Mouse (Mus musculus): ENCODE measurements around the gene Hrk.

Gene Hrk

DNA sequence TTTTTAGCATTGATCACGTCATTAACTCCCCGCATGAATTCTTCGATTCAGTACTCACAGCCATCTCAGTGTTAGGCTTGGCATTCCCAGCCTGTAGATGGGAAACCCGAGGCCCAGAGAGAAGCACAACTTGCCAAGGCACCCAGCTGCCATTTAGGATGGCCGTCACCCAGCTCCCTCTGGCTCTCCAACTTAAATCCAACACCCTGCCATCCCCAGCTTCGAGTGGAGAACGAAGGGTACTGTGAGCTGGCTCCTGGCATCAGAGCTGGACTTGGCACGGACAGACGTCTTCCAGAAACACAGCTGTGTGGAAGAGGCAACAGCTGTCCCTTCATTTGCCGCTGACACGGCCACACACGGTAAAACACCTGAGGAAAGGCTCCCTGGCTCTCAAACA is at the start of gene Hrk:
TSS of gene Hrk (plus strand) at position 68 of the 400 bp plus-strand sequence.
- DNase-seq (ENCODE audit: low spot score in 2 of 2), result peak; percentile 70 to 78

DNA sequence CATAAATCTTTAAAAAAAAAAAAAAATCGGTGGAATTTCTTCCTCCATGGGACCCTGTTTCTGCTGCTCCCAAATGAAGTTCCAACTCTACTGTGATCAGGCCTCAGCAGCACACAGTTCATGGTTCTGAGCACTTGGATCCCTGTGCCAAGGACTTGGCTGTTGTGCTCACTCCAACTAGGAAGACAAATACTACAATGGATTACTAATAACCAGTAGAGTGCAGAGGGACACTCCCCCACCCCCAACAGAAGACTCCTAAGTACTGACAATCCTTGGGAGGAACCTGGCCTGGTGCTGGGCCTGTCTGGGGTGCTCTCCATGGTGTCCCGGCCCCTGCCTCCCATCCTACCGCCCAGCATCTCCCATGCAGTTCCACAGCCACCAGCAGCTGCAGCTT is 46.1 kb upstream of the Hrk start:
- no peak for DNase-seq (ENCODE audit: low spot score in 2 of 2)

DNA sequence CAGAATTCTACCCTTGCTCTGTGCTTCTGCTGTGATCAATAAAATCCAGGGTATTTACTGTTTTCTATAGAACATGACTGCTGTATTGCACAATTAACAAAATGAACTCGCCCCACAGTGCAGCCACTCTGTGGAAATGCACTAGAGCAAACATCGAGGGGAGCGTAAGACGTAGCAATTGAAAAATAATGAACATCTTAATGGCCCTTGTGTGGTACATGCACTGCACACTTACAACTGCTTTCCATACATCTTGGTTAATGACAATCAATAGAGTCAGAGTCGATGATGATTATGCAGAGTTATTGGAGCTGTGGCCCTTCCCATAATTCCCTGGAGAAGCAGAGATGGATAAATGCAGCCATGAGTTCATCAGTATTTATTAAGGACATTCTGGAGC is 45.5 kb upstream of the Hrk start:
- DNase-seq (ENCODE audit: low spot score in 2 of 2), result no peak

DNA sequence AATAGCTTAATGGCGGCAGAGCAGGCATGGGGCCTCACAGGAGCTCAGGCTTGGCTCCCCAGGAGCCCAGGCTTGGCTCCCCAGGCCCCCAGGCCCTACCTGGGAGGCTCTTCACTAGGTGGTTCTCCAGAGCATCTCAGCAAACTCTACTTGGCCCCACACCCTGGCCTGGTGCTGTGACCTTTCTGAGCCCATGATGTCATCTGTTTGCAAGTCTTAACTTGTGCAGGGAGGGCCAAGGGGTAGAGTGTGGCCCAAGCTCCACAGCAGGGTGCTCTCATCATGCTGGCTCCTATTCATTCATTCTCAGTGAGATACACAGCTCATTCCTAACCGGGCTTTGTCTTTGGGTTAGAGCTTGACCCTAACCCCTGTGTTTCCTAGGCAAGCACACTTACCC is 43.8 kb upstream of the Hrk start:
- no peak for DNase-seq (ENCODE audit: low spot score in 2 of 2)

DNA sequence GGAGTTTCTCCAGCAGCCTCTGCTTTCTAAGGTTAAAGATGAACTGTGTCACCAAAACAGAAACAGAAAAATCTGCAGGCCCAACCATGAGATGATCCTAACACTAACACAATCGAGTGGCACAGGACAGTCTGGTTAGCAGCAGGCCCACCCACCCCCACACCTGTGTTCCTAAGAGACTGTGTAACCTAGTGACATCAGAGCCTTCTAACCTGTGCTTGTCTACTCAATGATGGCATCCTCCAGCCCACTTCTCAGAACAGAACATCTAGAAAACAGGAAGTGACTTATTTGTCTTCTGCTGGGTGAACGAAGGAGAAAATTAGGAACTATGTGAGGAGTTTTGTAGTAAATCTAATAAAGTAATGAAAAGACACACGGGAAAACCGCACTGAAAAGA is 42.5 kb upstream of the Hrk start:
- no peak for DNase-seq (ENCODE audit: low spot score in 2 of 2)

DNA sequence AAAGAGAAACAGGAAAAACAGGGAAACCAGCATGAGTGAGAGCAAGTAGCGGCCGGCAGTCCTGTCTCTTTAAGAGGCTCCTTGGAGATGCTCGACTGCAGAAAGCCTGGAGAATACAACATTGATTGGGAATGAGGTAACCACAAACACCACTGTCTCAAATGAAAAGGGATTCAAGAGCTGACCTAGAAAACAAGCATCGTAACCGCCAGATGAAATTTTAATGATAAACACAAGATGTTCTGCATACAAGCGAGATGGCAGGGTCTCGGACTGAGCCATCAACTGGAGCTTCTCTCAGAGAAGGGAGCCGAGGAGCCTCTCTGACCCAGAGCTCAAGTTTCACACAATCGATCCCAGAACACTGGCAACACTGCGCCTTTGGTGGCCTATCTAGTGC is 41.4 kb upstream of the Hrk start:
- no peak for DNase-seq (ENCODE audit: low spot score in 2 of 2)

DNA sequence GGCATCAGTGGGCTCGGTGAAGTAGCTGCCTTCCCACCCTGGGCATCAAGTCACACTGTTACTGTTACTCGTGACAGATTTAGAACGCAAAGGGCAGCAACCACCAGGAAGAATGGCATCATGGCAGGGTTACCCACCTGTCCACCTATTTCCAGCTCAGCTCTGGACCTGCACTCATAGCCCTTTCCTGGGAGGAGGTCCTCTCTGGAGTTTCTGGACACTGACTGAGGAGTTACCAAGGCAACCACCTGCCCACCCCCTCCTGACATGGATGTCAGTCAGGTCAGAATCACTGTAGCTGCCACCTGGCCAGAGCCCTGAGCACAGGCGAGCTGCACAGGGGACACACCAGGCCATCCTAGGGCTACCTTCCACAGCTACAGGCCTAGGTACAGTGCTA is 37.8 kb upstream of the Hrk start:
- no peak for DNase-seq (ENCODE audit: low spot score in 2 of 2)

DNA sequence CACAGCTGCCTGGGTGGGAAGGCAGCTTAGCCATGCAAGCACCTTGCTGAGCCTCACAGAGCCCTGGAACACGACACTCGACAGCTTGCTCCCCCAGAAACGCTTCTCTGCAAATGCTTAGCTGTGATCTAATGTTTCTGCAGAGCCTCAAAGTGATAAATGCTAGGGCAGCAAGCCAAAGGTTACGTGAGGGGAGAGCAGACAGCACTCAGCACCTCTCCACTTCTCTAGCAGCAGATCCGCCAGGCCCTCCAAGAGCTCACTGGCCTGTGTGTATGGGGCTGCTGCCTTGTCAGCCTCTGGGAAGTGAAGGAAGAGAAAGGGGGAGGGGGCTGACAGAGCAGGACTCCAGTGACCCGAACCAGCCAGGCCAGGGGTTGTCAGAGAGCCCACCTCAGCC is 36.2 kb upstream of the Hrk start:
- no peak for DNase-seq (ENCODE audit: low spot score in 2 of 2)

DNA sequence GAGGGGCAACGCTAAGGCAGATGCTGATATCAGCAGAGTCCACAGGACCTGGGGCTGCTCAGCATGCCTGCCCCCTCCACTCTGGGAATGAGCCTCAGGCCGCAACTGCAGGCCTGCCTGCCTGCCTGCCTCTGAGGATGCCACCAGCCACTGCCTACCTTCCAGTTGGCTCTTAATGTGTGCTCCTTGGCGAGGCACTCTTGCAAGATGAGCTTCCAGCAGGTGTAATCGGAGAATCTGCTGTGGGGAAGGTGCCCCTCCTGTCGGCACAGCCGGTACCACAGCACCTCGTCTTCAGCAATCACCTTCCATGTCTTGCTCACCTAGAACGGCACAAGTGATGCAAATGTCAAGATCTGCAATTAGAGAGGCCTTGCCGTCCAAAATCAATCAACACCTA is 35.8 kb upstream of the Hrk start:
- no peak for DNase-seq (ENCODE audit: low spot score in 2 of 2)

DNA sequence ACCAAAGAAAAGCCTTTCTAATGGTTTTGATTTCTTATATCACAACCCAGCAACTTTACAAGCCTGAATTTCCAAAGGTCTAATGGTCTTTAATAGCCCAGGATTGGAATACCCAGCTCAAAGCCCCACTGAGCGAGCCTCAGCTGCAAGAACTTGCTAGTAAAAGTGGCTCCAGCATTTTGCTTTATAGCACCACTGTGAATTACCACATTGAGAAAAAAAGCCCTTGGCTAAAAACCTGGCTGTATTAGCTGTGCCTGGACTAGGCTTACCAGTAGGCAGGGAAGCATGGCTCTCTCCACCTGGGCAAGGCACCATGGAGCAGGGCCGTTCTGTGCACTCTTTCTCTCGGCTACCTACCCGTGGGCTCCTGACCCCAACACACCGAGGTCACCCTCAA is 28.1 kb upstream of the Hrk start:
- DNase-seq (ENCODE audit: low spot score in 2 of 2), result no peak

DNA sequence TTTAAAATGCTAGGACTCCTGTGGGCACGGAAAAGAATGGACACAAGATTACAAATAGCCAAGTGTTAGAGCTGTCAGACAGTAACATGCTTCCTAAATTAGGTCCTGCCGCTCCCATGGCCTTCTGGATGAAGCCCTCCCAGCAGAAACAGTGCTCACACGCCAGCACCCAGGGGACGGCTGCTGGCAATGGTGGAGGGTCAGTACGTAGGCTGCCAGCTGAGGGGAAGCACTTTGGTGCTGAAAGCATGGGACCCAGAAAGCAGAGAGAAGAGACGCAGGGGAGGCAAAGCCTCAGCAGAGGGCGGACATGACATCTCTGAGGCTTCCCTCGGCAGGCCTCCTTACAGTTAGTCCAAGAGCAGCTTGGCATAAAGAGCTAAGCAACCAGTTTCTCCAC is 24.8 kb upstream of the Hrk start:
- DNase-seq (ENCODE audit: low spot score in 2 of 2), result no peak

DNA sequence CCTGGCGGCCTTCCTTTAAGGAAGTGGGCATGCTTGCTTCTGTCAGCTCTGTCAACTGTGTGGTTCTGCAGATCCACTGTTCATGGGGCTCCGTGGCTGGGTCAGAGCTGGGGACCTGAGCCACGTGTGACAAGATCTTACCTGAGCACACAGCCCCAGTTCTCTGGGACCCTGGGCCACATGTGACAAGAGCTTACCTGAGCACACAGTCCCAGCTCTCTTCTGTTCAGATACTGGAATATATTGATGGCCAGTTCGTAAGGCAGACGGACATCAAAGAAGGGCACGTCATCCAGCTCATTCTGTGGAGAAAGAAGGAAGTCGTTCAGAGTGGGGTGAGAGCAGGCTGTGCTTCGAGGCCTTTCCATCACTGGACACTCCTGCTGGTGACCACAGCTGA is 22.0 kb upstream of the Hrk start:
- no peak for DNase-seq (ENCODE audit: low spot score in 2 of 2)

DNA sequence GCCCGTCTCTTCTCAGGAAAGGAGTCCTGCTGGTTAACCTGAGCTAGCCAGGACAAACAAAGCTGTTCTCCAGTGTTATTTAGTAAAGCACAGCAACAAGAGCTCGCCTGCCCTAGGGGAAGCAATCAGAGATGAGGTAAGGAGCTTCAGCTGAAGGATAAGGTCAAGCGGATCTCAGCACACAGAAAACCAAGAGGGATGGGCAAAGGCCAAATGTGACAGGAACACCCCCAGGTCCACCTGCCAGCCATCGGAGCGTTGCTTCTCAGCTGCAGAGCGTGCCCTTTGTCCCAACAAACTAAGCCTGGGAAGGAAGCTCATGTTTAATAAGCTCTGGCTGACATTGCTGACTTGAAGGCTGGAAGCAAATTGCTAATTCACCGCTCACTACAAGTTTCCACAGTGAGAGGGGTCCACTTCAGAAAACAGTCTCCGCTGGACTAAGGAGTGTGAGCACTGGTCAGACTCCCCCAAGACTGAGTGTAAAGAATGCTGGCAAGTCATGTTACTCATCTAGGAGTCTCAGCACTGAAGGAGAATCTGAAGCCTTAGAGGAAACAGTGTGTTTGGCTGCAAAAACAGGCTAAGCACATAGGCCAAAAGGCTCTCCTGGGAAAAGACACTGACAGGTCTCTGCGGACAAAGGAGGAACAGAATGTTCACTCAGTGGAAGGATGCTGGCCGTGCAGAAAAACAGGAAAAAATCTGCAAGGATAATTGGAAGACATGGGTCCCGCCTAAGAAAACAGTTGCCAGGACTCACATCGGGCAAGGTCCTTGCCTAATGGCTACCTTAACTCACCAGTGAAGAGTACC is 21.0 kb upstream of the Hrk start:
- no peak for DNase-seq (ENCODE audit: low spot score in 2 of 2)

DNA sequence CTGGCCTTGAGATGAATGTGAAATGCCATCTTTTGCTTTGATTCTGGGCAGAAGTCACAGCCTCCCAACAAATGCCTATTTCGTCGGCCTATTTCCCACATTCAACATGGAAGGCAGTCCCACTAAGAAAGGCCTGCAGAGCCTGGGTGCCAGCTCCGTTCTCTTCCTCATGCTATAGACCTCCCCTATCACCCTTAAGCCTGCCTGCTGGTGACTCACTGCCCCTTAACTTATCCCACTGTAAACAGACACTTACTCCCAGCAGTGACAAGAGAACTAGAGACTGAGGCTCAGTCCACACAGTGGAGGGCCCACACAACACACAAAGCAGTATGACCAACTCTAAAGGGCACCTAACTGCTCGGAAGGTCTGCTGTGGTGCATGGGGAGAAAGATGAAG is 20.1 kb upstream of the Hrk start:
- no peak for DNase-seq (ENCODE audit: low spot score in 2 of 2)

DNA sequence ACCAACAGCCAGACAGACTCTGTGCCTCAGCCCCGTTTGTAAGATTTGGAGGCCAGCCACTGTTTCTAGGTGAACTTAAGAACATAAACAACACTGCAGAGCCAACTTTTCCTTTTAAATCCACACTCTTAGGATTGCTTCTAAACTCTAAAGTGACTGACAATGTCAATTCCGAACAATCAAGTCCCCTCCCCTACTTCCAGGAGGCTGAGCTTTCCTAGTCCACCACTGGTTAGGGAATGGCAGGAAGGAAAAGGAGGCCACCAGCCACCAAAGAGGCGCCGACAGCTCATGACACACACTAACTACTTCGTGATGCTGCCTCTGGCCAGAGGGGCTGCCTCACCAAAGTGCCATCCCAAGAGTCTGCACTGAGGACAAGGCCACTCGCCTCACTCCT is 19.7 kb upstream of the Hrk start:
- no peak for DNase-seq (ENCODE audit: low spot score in 2 of 2)

DNA sequence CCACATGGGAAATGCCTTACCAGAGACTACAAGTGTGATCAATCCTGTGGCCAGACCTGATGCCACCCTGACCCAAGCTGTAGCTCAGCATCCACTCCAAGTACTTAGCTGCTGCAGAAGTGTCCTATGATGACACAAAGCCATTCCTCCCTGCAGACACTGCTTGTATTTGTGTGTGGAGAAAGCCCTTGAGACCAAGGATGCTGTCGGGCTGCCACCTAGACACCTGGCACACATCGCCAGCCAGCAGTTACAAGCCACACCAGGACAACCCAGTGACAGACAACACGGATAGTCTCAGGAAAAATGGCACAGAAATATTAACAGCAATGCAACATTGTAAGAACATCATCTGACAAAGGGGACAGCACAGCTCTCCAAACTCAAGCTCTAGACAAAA is 19.0 kb upstream of the Hrk start:
- no peak for DNase-seq (ENCODE audit: low spot score in 2 of 2)

DNA sequence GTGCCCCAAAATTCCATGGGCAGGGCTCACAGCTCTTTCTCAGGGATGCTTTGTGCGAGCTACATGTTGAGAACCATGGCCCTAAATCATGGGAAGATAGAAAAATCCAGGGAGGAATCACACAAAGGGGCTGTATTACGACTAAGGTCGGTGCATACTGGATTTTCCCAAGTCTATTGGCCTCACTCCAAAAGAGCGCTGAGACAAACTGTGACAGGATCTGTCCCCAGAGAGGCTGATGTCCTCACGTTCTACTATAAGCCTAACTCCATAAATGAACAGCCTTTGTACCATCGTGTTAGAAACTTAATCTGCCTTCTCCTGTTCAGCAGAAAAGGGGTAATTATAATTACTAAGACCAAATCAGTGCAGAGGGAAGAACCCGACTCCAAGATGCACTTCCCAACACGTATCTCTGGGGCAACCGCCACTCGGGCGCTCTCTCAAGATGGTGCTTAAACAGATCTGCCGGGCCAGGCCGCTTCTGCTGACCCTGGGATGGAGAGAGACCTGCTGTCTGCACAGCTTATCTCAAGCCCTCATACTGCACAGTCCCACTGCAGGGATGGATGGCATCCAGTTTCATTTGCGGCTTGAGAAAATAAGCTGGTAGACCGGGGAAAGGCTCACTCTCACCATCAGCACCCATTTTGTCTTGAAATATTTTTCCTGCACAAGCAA is 18.3 kb upstream of the Hrk start:
- no peak for DNase-seq (ENCODE audit: low spot score in 2 of 2)

DNA sequence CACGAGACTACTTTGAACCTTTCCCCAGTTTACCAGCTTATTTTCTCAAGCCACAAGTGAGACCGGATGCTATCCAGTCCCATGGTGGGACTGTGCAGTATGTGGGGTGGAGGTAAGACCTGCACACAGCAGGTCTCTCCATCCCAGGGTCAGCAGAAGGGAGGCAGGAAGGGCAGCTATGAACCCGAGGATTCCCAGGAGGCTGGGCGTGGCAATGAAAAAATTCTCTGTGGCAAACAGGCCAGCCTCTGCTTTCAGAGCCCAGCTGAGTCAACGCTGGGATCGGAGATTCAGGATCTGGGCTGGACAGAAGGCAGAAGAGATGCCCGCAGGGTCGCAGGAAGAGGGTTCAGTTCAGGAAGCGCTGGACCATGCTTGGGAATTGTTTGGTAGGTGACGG is 17.2 kb upstream of the Hrk start:
- no peak for DNase-seq (ENCODE audit: low spot score in 2 of 2)

DNA sequence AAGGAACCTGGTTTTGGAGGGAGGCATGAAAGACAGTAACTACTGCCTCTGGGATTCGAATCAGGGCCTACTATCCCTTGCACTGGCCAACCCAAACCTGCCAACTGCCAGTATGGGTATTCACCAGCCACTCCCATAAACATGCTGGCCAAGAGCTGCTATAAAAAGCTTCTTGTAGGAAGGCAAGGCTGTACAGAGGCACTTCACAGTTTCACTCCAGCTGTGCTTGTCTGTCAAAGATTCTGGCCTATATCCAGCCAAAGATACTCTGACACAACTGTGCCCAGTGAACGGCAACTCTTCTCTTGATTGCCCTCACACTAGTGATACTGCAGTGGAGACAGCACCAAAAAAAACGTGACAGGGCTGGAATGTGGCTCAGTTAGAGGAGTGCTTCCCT is 14.7 kb upstream of the Hrk start:
- no peak for DNase-seq (ENCODE audit: low spot score in 2 of 2)

DNA sequence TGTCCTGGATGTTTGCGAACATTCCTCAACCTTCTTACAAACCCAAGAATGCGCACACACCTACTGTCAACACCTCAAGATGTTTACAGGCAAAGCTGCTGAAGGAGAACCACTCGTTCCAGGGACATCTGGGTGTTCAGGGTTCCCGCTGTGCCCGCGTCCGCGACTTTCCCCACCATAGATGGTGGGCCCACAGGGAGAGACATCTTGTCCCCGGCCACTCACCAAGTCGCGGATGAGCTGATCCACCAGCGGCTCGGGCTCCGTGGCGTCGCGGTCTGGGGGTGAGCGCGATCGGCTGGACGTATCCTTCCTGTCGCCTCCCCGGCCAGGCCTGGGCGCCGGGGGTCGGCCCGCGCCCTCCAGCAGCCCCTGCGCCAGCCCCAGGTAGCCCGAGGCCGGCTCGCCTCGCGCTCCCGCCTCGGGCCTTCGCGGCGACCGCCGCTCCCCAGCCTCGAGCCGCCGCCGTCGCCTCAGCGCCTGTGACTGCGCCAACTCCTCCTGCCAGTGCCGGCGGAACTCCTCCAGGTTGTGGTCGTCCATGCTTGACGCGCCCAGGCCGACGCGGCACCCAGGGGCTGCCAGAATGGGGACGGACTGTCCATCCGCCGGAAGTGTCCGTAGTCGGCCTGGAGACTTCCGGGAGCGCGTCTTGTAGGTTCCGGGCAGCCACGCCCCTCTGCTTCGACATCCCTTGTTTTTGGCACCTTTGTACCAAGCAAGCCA is 9.4 kb upstream of the Hrk start, which contains the start of gene Fbxw8:
TSS of gene Fbxw8 (minus strand) at position 626 of the 726 bp plus-strand sequence.
- peak; percentile 92 to 94 for DNase-seq (ENCODE audit: low spot score in 2 of 2)

DNA sequence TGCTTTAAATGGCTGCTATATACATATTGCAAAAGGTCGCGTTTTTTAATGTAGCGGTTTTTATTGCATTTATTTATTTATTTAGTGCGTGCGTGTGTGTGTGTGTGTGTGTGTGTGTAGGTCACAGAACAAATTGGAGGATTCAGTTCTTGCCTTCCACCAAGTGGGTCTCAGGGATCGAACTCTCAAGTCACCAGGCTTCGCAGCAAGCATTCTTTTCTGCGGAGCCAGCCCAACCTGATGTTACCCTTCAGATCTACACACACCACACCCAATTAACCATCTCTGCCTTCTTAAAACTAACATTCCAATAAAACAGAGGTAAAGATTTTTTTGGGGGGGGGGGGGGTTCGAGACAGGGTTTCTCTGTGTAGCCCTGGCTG is 8.9 kb upstream of the Hrk start:
- DNase-seq (ENCODE audit: low spot score in 2 of 2), result no peak

DNA sequence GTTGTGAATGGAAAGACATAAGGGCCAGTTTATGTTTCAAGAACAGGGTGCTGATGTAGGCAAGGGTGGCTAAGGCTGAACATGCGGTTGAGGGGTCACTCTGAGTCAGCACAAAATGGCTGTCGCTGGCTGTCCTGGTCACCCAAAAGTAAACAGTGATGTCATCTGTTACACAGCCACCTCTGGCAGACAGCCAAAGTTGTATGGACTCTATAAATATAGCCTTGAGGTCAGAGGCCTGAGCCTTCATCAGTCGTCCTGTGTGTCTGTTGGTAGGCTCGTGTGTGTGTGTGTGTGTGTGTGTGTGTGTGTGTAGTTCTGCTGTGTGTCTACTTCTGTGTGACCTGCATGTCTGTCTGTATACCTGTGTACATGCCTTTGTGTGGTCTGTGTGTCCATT is 7.5 kb upstream of the Hrk start:
- no peak for DNase-seq (ENCODE audit: low spot score in 2 of 2)

DNA sequence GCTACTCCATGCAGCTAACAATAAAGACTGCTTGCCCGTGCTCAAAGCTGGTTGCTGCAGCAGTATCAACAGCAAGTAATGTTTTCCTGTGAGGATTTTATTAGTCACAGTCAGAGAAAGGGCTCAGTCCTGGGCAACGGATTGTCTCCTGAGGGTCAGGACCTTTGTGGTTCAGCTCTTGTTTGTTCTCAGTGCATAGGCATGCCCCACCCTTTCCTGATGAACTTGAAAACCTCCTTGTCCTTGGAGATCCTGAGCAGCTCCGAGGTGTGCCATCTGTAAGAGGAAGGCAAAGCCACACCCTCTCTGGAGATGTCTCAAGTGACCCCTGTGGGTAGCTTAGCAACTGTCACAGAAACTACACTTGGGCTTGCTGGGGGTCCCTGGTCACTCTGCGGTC is 3.8 kb upstream of the Hrk start:
- no peak for DNase-seq (ENCODE audit: low spot score in 2 of 2)

Measured in right cerebral cortex, postnatal 10 days (tissue).